Mouse (Mus musculus): ENCODE data around the gene Cfap161.

Gene Cfap161

GRCm38 (mm10) chr7:83742026-83742425 is 52.7 kb downstream of the Cfap161 start:
- no peak for DNase-seq (ENCODE audit: low read depth, low spot score)

GRCm38 (mm10) chr7:83739680-83740310 is 54.9 kb downstream of the Cfap161 start:
- DNase-seq (ENCODE audit: low read depth, low spot score): no peak

DNA sequence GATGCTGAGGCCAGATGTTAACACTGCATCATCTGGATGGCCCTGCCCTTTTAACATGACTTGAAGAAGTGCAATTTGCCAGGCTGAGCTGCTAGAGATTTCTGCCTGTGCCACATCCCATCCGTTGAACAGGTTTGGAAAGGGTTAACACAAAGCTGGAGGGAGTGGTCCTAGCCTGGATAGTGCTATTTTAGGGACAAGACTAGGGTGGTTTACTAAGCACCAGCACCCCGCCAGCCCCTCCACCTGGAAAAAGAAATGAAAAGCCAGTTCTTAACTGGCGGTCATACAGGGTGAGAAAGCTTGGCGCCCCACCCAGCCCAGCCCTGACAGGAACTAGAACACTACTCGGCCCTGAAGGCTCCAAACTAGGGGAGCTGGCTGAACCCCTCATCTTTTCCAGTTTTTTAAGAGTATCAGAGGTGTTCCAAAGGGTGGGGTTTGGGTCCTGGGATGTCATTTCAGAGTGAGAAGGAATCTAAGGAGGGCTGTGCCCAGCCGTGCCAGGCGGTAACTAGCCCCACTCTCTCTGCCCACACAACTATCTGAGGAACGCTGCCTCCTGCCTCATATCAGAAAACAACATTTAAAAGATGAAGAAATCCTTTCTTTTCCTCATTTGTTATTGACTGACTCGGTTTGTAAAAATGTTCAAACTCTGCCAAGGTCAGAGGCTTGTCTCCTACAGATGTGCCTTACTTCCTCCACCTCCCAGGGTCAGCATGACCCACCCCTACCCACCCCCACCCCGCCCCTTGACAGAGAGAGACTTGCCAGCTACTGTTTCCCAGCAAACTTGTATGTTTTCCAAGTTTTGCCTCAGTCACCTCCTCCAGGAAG is 55.8 kb downstream of the Cfap161 start:
- DNase-seq (ENCODE audit: low read depth, low spot score): no peak

GRCm38 (mm10) chr7:83737914-83738490 is 56.7 kb downstream of the Cfap161 start:
- DNase-seq (ENCODE audit: low read depth, low spot score): no peak

- no peak for DNase-seq (ENCODE audit: low read depth, low spot score)
Observed at GRCm38 (mm10) chr7:83736341-83737115, 58.2 kb downstream of the Cfap161 start.

DNA sequence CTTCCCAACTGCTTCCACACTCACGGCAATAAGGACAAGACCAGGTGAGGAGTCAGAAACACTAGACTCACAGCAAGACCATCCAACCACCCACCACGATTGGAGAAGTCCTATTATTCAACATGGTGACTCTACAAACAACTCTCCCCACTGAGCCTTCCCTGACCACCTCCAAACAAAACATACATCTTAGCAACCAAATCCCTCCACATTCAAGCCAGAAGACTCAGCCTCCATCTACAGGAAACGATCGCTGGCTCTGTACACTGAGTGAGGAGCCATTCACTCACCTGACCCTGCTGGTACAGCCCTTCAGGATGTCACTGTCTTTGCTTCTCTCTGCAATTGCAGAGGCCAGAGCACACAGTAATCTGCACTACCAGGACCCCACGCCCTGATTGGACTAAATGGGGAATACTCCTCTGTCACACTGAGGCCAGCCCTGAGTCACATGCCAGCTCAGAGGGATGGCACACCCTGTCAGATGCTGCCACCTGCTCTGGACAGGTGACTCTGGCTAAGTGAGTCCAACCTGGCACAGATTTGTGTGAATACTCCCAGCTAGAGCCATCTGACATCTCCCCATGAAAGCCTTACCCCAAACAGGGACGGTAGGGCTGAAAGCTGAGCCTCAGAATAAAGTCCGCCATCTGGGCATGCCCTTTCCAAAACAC is 59.4 kb downstream of the Cfap161 start:
- DNase-seq (ENCODE audit: low read depth, low spot score): no peak

GRCm38 (mm10) chr7:83734671-83735082 is 60.0 kb downstream of the Cfap161 start:
- DNase-seq (ENCODE audit: low read depth, low spot score): no peak

- no peak for DNase-seq (ENCODE audit: low read depth, low spot score)
Observed at GRCm38 (mm10) chr7:83734246-83734645, 60.4 kb downstream of the Cfap161 start.

DNA sequence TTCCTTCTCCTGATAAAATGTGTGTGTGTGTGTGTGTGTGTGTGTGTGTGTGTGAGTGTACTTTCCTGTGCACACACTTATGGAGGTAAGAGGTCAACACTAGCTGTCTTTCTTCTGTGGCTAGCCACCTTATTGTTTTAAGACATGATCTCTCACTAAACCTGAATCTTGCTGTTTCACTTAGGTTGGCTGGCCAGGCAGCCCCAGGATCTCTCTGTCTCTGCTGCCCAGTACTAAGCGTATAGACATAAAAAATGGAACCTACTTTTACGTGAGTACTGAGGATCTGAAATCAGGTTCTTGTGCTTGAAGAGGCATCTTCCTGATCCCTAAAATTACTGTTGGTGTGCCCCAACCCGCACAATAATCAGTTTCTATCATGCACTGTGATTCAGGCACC is 61.9 kb downstream of the Cfap161 start:
- no peak for DNase-seq (ENCODE audit: low read depth, low spot score)

- DNase-seq (ENCODE audit: low read depth, low spot score): no peak
Observed at GRCm38 (mm10) chr7:83731961-83732666, 62.6 kb downstream of the Cfap161 start.

DNA sequence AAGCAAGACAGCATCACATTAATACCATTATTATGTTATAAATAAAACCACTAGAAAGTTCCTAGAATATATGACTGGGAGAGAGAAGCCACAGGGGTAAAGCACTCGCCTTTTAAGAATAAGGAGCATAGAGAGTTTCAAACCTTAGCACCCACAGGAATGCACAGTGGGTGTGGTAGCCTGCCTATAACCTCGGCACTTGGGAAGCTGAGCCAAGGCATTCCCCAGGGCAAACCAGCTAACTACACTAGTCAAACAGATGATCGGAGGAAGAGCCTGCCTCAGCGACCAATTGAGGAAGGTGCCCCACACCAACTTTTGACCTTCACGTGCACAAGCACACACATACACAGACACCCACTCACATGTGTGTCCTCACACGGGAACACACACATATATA is 63.4 kb downstream of the Cfap161 start:
- DNase-seq (ENCODE audit: low read depth, low spot score): no peak

GRCm38 (mm10) chr7:83726936-83727632 is 67.6 kb downstream of the Cfap161 start:
- DNase-seq (ENCODE audit: low read depth, low spot score): no peak

DNA sequence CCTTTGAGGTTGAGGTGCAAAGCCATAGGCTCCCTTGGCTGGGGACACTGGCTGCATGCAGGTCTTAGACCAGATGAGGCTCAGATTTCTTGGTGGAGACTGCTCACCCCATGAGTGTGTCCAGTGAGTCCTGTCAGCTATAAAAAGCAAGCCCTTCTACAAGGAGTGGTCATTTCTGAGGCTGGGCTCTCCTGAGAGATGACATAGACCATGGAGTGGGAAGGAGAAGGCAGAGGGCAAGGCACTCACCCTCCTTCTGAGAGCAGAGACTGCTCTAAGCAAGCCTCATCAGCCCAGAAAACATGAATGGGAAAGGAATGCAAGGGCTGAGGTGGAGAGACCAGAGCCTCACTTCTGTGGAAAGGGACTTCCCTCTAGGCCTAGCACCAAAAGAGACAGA is 68.9 kb downstream of the Cfap161 start:
- DNase-seq (ENCODE audit: low read depth, low spot score): no peak

GRCm38 (mm10) chr7:83724541-83724940 is 70.1 kb downstream of the Cfap161 start:
- no peak for DNase-seq (ENCODE audit: low read depth, low spot score)

Data from CD4-positive helper T cell, adult 2 months (primary cell).